Comparison of ENCODE assay signal across 18 mouse cellular contexts in the genomic region with DNA sequence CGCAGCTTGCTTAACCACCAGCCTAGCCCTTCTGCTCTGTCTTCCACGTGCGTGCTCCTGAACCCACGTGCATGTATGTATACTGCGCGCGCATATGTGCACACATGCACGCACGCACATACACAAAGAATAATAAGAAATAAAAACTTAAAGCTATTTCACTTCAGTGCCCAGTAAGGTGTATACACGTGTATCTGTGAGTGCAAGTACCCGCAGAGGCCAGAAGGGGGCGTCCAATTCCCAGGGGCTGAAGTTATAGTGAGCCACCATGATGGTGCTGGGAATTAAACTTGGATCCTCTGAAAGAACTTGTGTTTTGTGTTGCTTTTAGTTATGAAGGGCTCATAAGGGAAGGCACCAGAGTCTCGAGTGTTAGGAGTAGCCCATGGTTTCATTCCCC.
DNase-seq lines count a peak whose midpoint lies in the region; ATAC-seq and TF ChIP-seq lines count a peak whose summit lies in the region.
"Had no signal": no experiment of that assay in that cellular context is flagged by ENCODE, and none has a peak within 500 bp of the region (broad histone marks: within the 10 kb centered on the region; RNA-seq: fewer than 3 reads in every experiment).

No protein-coding gene starts in this region.

- no peaks in the 10 kb centered on the region for H3K4me1 ChIP-seq in intestine, postnatal 0 days (replicated peaks; ENCODE audit: control insufficient read depth, insufficient read depth, low read length)
- no peaks in the 10 kb centered on the region for H3K4me1 ChIP-seq in intestine, embryonic 16.5 days (ENCODE audit: control insufficient read depth, insufficient read depth, low read length)
- H3K4me1 ChIP-seq in lung, embryonic 14.5 days (ENCODE audit: insufficient read depth) = no peaks in the 10 kb centered on the region
- H3K4me1 ChIP-seq in ES-Bruce4 (ENCODE audit: control insufficient read depth, insufficient read depth, low read length) (no peaks in the 10 kb centered on the region), MEL (ENCODE audit: control insufficient read depth in 1 of 2, insufficient read depth in 2 of 2, low read length in 2 of 2) (peaks cover 0 to 11% of the 10 kb centered on the region in 2 experiments; a peak in 3 of 4 replicates)
- H3K4me1 ChIP-seq: embryonic facial prominence, embryonic 12.5 days; forebrain, embryonic 13.5 days; hindbrain, embryonic 10.5 days; limb, embryonic 10.5 days; liver, embryonic 15.5 days had no signal

- no peaks in the 10 kb centered on the region for H3K27me3 ChIP-seq in intestine, postnatal 0 days (replicated peaks; ENCODE audit: control insufficient read depth, insufficient read depth, low read length)
- H3K27me3 ChIP-seq in intestine, embryonic 16.5 days (replicated peaks; ENCODE audit: control insufficient read depth, insufficient read depth, low read length) = no peaks in the 10 kb centered on the region
- H3K27me3 ChIP-seq in lung, embryonic 14.5 days (ENCODE audit: insufficient read depth, low read length) = no peaks in the 10 kb centered on the region
- H3K27me3 ChIP-seq in ES-Bruce4 (ENCODE audit: control insufficient read depth, insufficient read depth, low read length, poor library complexity, severe bottlenecking) (no peaks in the 10 kb centered on the region), MEL (ENCODE audit: control insufficient read depth in 1 of 2, insufficient read depth in 2 of 2, low read length in 2 of 2) (no peaks in the 10 kb centered on the region)
- H3K27me3 ChIP-seq: embryonic facial prominence, embryonic 12.5 days; forebrain, embryonic 13.5 days; liver, embryonic 15.5 days had no signal

- TF ChIP-seq RAD21 in MEL (IDR thresholded peaks at IDR 0.05; ENCODE audit: low read depth, low read length) = no peak; the same call in 1 of the 2 replicates

- 0 out of 2 replicates have a peak, but pooled peaks have one; percentile 5 for TF ChIP-seq CTCF in intestine, postnatal 0 days (IDR thresholded peaks at IDR 0.05; ENCODE audit: low read depth)
- 0 out of 2 replicates have a peak, but pooled peaks have one; percentile 23 for TF ChIP-seq CTCF in lung, embryonic 14.5 days (IDR thresholded peaks at IDR 0.05; ENCODE audit: low read depth)
- TF ChIP-seq CTCF in ES-Bruce4 (IDR thresholded peaks at IDR 0.05; ENCODE audit: low read depth, low read length) (peak; percentile 59), MEL (IDR thresholded peaks at IDR 0.05 in 2 of 3, conservative IDR thresholded peaks at IDR 0.05 in 1 of 3; ENCODE audit: control insufficient read depth in 1 of 3, insufficient read depth in 1 of 3, low read depth in 2 of 3, low read length in 3 of 3, poor library complexity in 1 of 3, severe bottlenecking in 1 of 3) (peak in 2 of 3 experiments; percentile 2 to 24; a peak in 3 of 6 replicates)

- DNase-seq in lung, embryonic 14.5 days = no peak
- DNase-seq in lung, postnatal 4 days = no peak
- no peak for DNase-seq in MEL (ENCODE audit: low read depth, low spot score)
- no peak for DNase-seq in adrenal gland, adult (ENCODE audit: inconsistent age in 2 of 2, low spot score in 1 of 2)
- DNase-seq in kidney, postnatal 14 days = no peak
- DNase-seq: adrenal gland, postnatal 10 days; cerebellum, postnatal 10 days; gastrocnemius, postnatal 14 days; kidney, adult 9 months had no signal

- H3K27ac ChIP-seq in intestine, postnatal 0 days (ENCODE audit: low read depth, low read length) = no peak overlapping the region
- H3K27ac ChIP-seq in intestine, embryonic 16.5 days (ENCODE audit: low read length) = no peak overlapping the region
- H3K27ac ChIP-seq in lung, embryonic 14.5 days (ENCODE audit: low read depth) = no peak overlapping the region
- H3K27ac ChIP-seq in ES-Bruce4 (ENCODE audit: insufficient read depth, low read length) (no peak overlapping the region), MEL (ENCODE audit: control insufficient read depth, low read depth, low read length) (no peak overlapping the region)
- H3K27ac ChIP-seq: embryonic facial prominence, embryonic 12.5 days; forebrain, embryonic 13.5 days; hindbrain, embryonic 10.5 days; limb, embryonic 10.5 days; liver, embryonic 15.5 days had no signal

- WGBS in intestine, postnatal 0 days = 92% methylated on average over 13 of the region's 13 CpGs
- 91% methylated on average over 13 of the region's 13 CpGs for WGBS in intestine, embryonic 16.5 days
- 88% methylated on average over 13 of the region's 13 CpGs for WGBS in lung, embryonic 14.5 days

- no peaks in the 10 kb centered on the region for H3K79me2 ChIP-seq in MEL (ENCODE audit: control insufficient read depth, insufficient read depth, low read length, poor library complexity)

- TF ChIP-seq EP300 in ES-Bruce4 (IDR thresholded peaks at IDR 0.05; ENCODE audit: insufficient read depth, low read depth, low read length) (no peak), MEL (IDR thresholded peaks at IDR 0.05; ENCODE audit: low read depth in 1 of 2, low read length in 2 of 2) (no peak)

- no peaks in the 10 kb centered on the region for H3K9me3 ChIP-seq in intestine, postnatal 0 days (ENCODE audit: control insufficient read depth)
- no peaks in the 10 kb centered on the region for H3K9me3 ChIP-seq in intestine, embryonic 16.5 days (ENCODE audit: control insufficient read depth, low read length)
- H3K9me3 ChIP-seq in lung, embryonic 14.5 days (ENCODE audit: low read depth, low read length) = no peaks in the 10 kb centered on the region
- H3K9me3 ChIP-seq in ES-Bruce4 (replicated peaks; ENCODE audit: control insufficient read depth, insufficient read depth, low read length, poor library complexity, severe bottlenecking) (no peaks in the 10 kb centered on the region), MEL (replicated peaks; ENCODE audit: insufficient read depth, low read length) (no peaks in the 10 kb centered on the region)
- H3K9me3 ChIP-seq: embryonic facial prominence, embryonic 12.5 days; forebrain, embryonic 13.5 days; hindbrain, embryonic 10.5 days; limb, embryonic 10.5 days; liver, embryonic 15.5 days had no signal

- H3K36me3 ChIP-seq in intestine, postnatal 0 days (ENCODE audit: control insufficient read depth, insufficient read depth) = no peaks in the 10 kb centered on the region
- no peaks in the 10 kb centered on the region for H3K36me3 ChIP-seq in intestine, embryonic 16.5 days (ENCODE audit: control insufficient read depth, insufficient read depth, low read length)
- no peaks in the 10 kb centered on the region for H3K36me3 ChIP-seq in lung, embryonic 14.5 days (ENCODE audit: insufficient read depth)
- H3K36me3 ChIP-seq in ES-Bruce4 (ENCODE audit: control insufficient read depth, insufficient read depth, low read length, poor library complexity, severe bottlenecking) (no peaks in the 10 kb centered on the region), MEL (ENCODE audit: control insufficient read depth in 1 of 2, insufficient read depth in 2 of 2, low read length in 2 of 2) (peaks cover 0 to 4% of the 10 kb centered on the region in 2 experiments; a peak in 1 of 4 replicates)
- H3K36me3 ChIP-seq: embryonic facial prominence, embryonic 12.5 days; limb, embryonic 10.5 days; liver, embryonic 15.5 days had no signal

- H3K9ac ChIP-seq in intestine, postnatal 0 days (ENCODE audit: low read depth, low read length) = no peak overlapping the region
- H3K9ac ChIP-seq in intestine, embryonic 16.5 days (ENCODE audit: low read depth, low read length) = no peak overlapping the region
- H3K9ac ChIP-seq in lung, embryonic 14.5 days = no peak overlapping the region
- H3K9ac ChIP-seq in ES-Bruce4 (ENCODE audit: low read depth, poor library complexity, severe bottlenecking) = no peak overlapping the region
- no peak overlapping the region for H3K9ac ChIP-seq in MEL (ENCODE audit: control insufficient read depth, low read depth, low read length, poor library complexity, severe bottlenecking)
- H3K9ac ChIP-seq: embryonic facial prominence, embryonic 12.5 days; forebrain, embryonic 13.5 days; liver, embryonic 15.5 days had no signal

- H3K4me2 ChIP-seq in intestine, postnatal 0 days (replicated peaks; ENCODE audit: low read depth) = no peak overlapping the region
- no peak overlapping the region for H3K4me2 ChIP-seq in intestine, embryonic 16.5 days (ENCODE audit: low read depth, low read length)
- no peak overlapping the region for H3K4me2 ChIP-seq in lung, embryonic 14.5 days
- H3K4me2 ChIP-seq: embryonic facial prominence, embryonic 12.5 days; forebrain, embryonic 13.5 days; liver, embryonic 15.5 days had no signal

- TF ChIP-seq POLR2A in ES-Bruce4 (IDR thresholded peaks at IDR 0.05; ENCODE audit: insufficient read depth, low read length) = no peak
- no peak for TF ChIP-seq POLR2A in MEL (IDR thresholded peaks at IDR 0.05; ENCODE audit: control insufficient read depth in 1 of 2, insufficient read depth in 1 of 2, low read depth in 1 of 2, low read length in 2 of 2, poor library complexity in 1 of 2)

- no peak overlapping the region for H3K4me3 ChIP-seq in intestine, postnatal 0 days (ENCODE audit: low read depth, low read length)
- H3K4me3 ChIP-seq in intestine, embryonic 16.5 days (ENCODE audit: low read length) = no peak overlapping the region
- no peak overlapping the region for H3K4me3 ChIP-seq in lung, embryonic 14.5 days (ENCODE audit: low read depth, low read length)
- no peak overlapping the region for H3K4me3 ChIP-seq in ES-Bruce4 (ENCODE audit: low read depth, low read length)
- H3K4me3 ChIP-seq in MEL (ENCODE audit: control insufficient read depth in 1 of 2, insufficient read depth in 1 of 2, low read depth in 2 of 2, low read length in 2 of 2) = no peak overlapping the region
- H3K4me3 ChIP-seq: embryonic facial prominence, embryonic 12.5 days; erythroblast, embryonic 14.5 days; forebrain, embryonic 13.5 days; hindbrain, embryonic 10.5 days; limb, embryonic 10.5 days; liver, embryonic 15.5 days had no signal

- ATAC-seq in intestine, postnatal 0 days = no peak
- ATAC-seq in intestine, embryonic 16.5 days = no peak
- ATAC-seq in lung, embryonic 14.5 days (ENCODE audit: insufficient read depth) = no peak
- ATAC-seq: forebrain, embryonic 13.5 days had no signal

TF ChIP-seq in MEL, 35 proteins besides CTCF, POLR2A, EP300 and RAD21 (continues in another document):
- no peak for TF ChIP-seq CHD2 (IDR thresholded peaks at IDR 0.05; ENCODE audit: low read length)
- no peak for TF ChIP-seq E2F4 (IDR thresholded peaks at IDR 0.05; ENCODE audit: borderline replicate concordance, low read depth, low read length)
- TF ChIP-seq MAFK (IDR thresholded peaks at IDR 0.05; ENCODE audit: borderline replicate concordance, low read depth, low read length) = no peak
- no peak for TF ChIP-seq USF2 (IDR thresholded peaks at IDR 0.05; ENCODE audit: borderline replicate concordance in 1 of 2, insufficient read depth in 1 of 2, low read depth in 1 of 2, low read length in 2 of 2)
- TF ChIP-seq CHD1 (IDR thresholded peaks at IDR 0.05; ENCODE audit: low read depth, low read length) = no peak
- no peak for TF ChIP-seq POLR2AphosphoS5 (IDR thresholded peaks at IDR 0.05; ENCODE audit: borderline replicate concordance, low read depth, low read length)
- TF ChIP-seq SIN3A (IDR thresholded peaks at IDR 0.05; ENCODE audit: low read length) = no peak
- TF ChIP-seq TAL1 (IDR thresholded peaks at IDR 0.05; ENCODE audit: low read length) = no peak
- no peak for TF ChIP-seq ZKSCAN1 (IDR thresholded peaks at IDR 0.05; ENCODE audit: low read depth, low read length)
- no peak for TF ChIP-seq BHLHE40 (IDR thresholded peaks at IDR 0.05; ENCODE audit: borderline replicate concordance, low read depth, low read length)

Comparison
In these comparisons a context has a peak if more than half of its experiments do, and no peak if none do; other contexts are left out.
1. CTCF ChIP-seq: peak in every context shown above with its lines; median percentile 59 in ES-Bruce4; 23 in lung, embryonic 14.5 days; 13 in MEL; 5 in intestine, postnatal 0 days.